Mouse (Mus musculus): ENCODE data around the gene Tnrc6b.

DNA sequence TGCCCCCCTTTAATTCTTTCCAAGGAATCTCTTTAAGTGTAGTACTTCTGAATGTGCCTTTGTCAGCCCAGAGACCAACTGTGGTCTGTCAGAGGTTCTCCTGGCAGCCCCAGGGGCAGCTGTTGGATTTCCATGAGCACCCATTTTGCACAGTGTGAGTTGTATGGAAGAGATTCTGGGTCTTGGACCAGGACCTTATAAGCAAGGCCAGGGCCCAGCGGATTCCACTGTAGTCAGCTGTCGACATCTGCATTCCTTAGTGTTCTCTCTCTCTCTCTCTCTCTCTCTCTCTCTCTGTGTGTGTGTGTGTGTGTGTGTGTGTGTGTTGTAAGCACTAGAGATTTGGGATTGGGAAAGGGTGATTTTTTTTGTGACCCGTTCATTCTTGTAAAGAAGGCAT, 225.6 kb downstream of the Tnrc6b start:
- TF ChIP-seq CTCF (IDR thresholded peaks at IDR 0.05) = no peak
- TF ChIP-seq EP300 (IDR thresholded peaks at IDR 0.05) = peak; percentile 63

Measured in lung, postnatal 0 days (tissue).